Mouse (Mus musculus): ENCODE results near the gene Smpd2. TPM values are rescaled to one million over a fixed set of nuclear protein-coding genes. Genes with fewer than 3 reads are reported as not detected.
"Not testable (repeated sequence)": the region's sequence is repeated elsewhere in the genome, so short reads cannot be mapped to it uniquely, and the experiment has no call there.

Gene Smpd2
- polyA plus RNA-seq, 1 experiment from 2014 or later: 59.8 TPM

- Histone ChIP-seq H3K4me1 (peaks cover 19% of the 10 kb centered on the region), H3K4me2 (replicated peaks) (peak within 1 kb of the TSS; percentile 83), H3K27me3 (no peaks in the 10 kb centered on the region), H3K36me3 (0 out of 2 replicates have a peak, but pooled peaks cover 5% of the 10 kb centered on the region), H3K4me3 (peak within 1 kb of the TSS; percentile 96), H3K9me3 (no peaks in the 10 kb centered on the region), H3K27ac (peak within 1 kb of the TSS; percentile 96), H3K9ac (peak within 1 kb of the TSS; percentile 93)
- WGBS: under 1% methylated on average over 69 of the region's 69 CpGs
- peak; percentile 92 for ATAC-seq (ENCODE audit: insufficient number of reproducible peaks, insufficient read depth, low FRiP score, low TSS enrichment)
These were observed 28.9 kb upstream of the Smpd2 start, which contains the start of gene Cd164 for GRCm38 (mm10) chr10:41518981-41519618. Gene Cd164, plus strand, starts transcription at chr10:41519414.

- Histone ChIP-seq H3K4me2 (replicated peaks) (peak overlapping the region; percentile 83), H3K9ac (peak overlapping the region; percentile 93), H3K27me3 (no peaks in the 10 kb centered on the region), H3K4me3 (peak overlapping the region; percentile 96), H3K27ac (peak overlapping the region; percentile 96), H3K4me1 (peaks cover 19% of the 10 kb centered on the region), H3K9me3 (no peaks in the 10 kb centered on the region), H3K36me3 (no peaks in the 10 kb centered on the region)
- peak; percentile 79 for ATAC-seq (ENCODE audit: insufficient number of reproducible peaks, insufficient read depth, low FRiP score, low TSS enrichment)
- WGBS: under 1% methylated on average over 23 of the region's 23 CpGs
These were observed 28.4 kb upstream of the Smpd2 start for GRCm38 (mm10) chr10:41518508-41518980.

- H3K36me3 ChIP-seq: no peaks in the 10 kb centered on the region
- no peak overlapping the region for H3K4me3 ChIP-seq
- no peak overlapping the region for H3K9ac ChIP-seq
- H3K4me2 ChIP-seq (replicated peaks): no peak overlapping the region
- no peak for ATAC-seq (ENCODE audit: insufficient number of reproducible peaks, insufficient read depth, low FRiP score, low TSS enrichment)
- no peaks in the 10 kb centered on the region for H3K9me3 ChIP-seq
- no peak overlapping the region for H3K27ac ChIP-seq
- H3K27me3 ChIP-seq: no peaks in the 10 kb centered on the region
- H3K4me1 ChIP-seq: no peaks in the 10 kb centered on the region
These were observed 24.8 kb upstream of the Smpd2 start for GRCm38 (mm10) chr10:41514921-41515320.

GRCm38 (mm10) chr10:41514301-41514700 is 24.1 kb upstream of the Smpd2 start:
- Histone ChIP-seq H3K36me3 (no peaks in the 10 kb centered on the region), H3K27me3 (no peaks in the 10 kb centered on the region), H3K9ac (no peak overlapping the region), H3K4me1 (no peaks in the 10 kb centered on the region), H3K4me3 (no peak overlapping the region), H3K4me2 (replicated peaks) (no peak overlapping the region), H3K27ac (no peak overlapping the region), H3K9me3 (no peaks in the 10 kb centered on the region)
- ATAC-seq (ENCODE audit: insufficient number of reproducible peaks, insufficient read depth, low FRiP score, low TSS enrichment): no peak
- WGBS: 73% methylated on average over 4 of the region's 4 CpGs

- Histone ChIP-seq H3K4me1 (no peaks in the 10 kb centered on the region), H3K27ac (no peak overlapping the region), H3K36me3 (no peaks in the 10 kb centered on the region), H3K9me3 (no peaks in the 10 kb centered on the region), H3K4me3 (no peak overlapping the region), H3K9ac (no peak overlapping the region), H3K4me2 (replicated peaks) (no peak overlapping the region), H3K27me3 (no peaks in the 10 kb centered on the region)
- WGBS: 28% methylated on average over 2 of the region's 2 CpGs
- no peak for ATAC-seq (ENCODE audit: insufficient number of reproducible peaks, insufficient read depth, low FRiP score, low TSS enrichment)
These were observed 19.0 kb upstream of the Smpd2 start for GRCm38 (mm10) chr10:41509160-41509559.

GRCm38 (mm10) chr10:41505446-41505845 is 15.3 kb upstream of the Smpd2 start:
- H3K36me3 ChIP-seq; H3K27ac ChIP-seq; H3K9me3 ChIP-seq; H3K4me3 ChIP-seq; H3K4me1 ChIP-seq; H3K4me2 ChIP-seq (replicated peaks); ATAC-seq (ENCODE audit: insufficient number of reproducible peaks, insufficient read depth, low FRiP score, low TSS enrichment); H3K9ac ChIP-seq; H3K27me3 ChIP-seq: not testable (repeated sequence)
- 1% methylated on average over 3 of the region's 3 CpGs for WGBS

GRCm38 (mm10) chr10:41504996-41505395 is 14.8 kb upstream of the Smpd2 start:
- WGBS: 94% methylated on average over 1 of the region's 1 CpGs
- H3K4me3 ChIP-seq: no peak overlapping the region
- no peaks in the 10 kb centered on the region for H3K27me3 ChIP-seq
- no peaks in the 10 kb centered on the region for H3K9me3 ChIP-seq
- no peaks in the 10 kb centered on the region for H3K36me3 ChIP-seq
- no peaks in the 10 kb centered on the region for H3K4me1 ChIP-seq
- ATAC-seq (ENCODE audit: insufficient number of reproducible peaks, insufficient read depth, low FRiP score, low TSS enrichment): no peak
- no peak overlapping the region for H3K4me2 ChIP-seq (replicated peaks)
- H3K27ac ChIP-seq: no peak overlapping the region
- H3K9ac ChIP-seq: no peak overlapping the region

GRCm38 (mm10) chr10:41500941-41501340 is 10.8 kb upstream of the Smpd2 start:
- Histone ChIP-seq H3K27me3 (no peaks in the 10 kb centered on the region), H3K27ac (no peak overlapping the region), H3K4me3 (no peak overlapping the region), H3K36me3 (no peaks in the 10 kb centered on the region), H3K9me3 (no peaks in the 10 kb centered on the region), H3K4me2 (replicated peaks) (no peak overlapping the region), H3K9ac (no peak overlapping the region), H3K4me1 (no peaks in the 10 kb centered on the region)
- 70% methylated on average over 4 of the region's 4 CpGs for WGBS
- ATAC-seq (ENCODE audit: insufficient number of reproducible peaks, insufficient read depth, low FRiP score, low TSS enrichment): no peak

GRCm38 (mm10) chr10:41491111-41491510 is 942 bp upstream of the Smpd2 start:
- Histone ChIP-seq H3K9me3 (no peaks in the 10 kb centered on the region), H3K27me3 (no peaks in the 10 kb centered on the region), H3K4me3 (no peak overlapping the region), H3K36me3 (peaks cover 22% of the 10 kb centered on the region), H3K27ac (no peak overlapping the region), H3K9ac (no peak overlapping the region), H3K4me1 (peaks cover 17% of the 10 kb centered on the region), H3K4me2 (replicated peaks) (no peak overlapping the region)
- WGBS: 46% methylated on average over 4 of the region's 4 CpGs
- no peak for ATAC-seq (ENCODE audit: insufficient number of reproducible peaks, insufficient read depth, low FRiP score, low TSS enrichment)

GRCm38 (mm10) chr10:41490518-41490873 is 327 bp upstream of the Smpd2 start:
- Histone ChIP-seq H3K4me3 (peak overlapping the region; percentile 65), H3K36me3 (peaks cover 28% of the 10 kb centered on the region), H3K9me3 (no peaks in the 10 kb centered on the region), H3K4me2 (replicated peaks) (peak overlapping the region; percentile 99), H3K9ac (peak overlapping the region; percentile 54), H3K4me1 (peaks cover 17% of the 10 kb centered on the region), H3K27me3 (no peaks in the 10 kb centered on the region), H3K27ac (no peak overlapping the region)
- under 1% methylated on average over 29 of the region's 29 CpGs for WGBS
- ATAC-seq (ENCODE audit: insufficient number of reproducible peaks, insufficient read depth, low FRiP score, low TSS enrichment): no peak; the same call in 1 of the 2 replicates

- H3K27ac ChIP-seq: no peak overlapping the region
- H3K27me3 ChIP-seq: no peaks in the 10 kb centered on the region
These were observed 875 bp downstream of the Smpd2 start for GRCm38 (mm10) chr10:41489294-41489693.

GRCm38 (mm10) chr10:41488877-41489276 is 1.3 kb downstream of the Smpd2 start:
- ATAC-seq (ENCODE audit: insufficient number of reproducible peaks, insufficient read depth, low FRiP score, low TSS enrichment): no peak
- Histone ChIP-seq H3K4me2 (replicated peaks) (peak overlapping the region; percentile 99), H3K27ac (no peak overlapping the region), H3K9me3 (no peaks in the 10 kb centered on the region), H3K27me3 (no peaks in the 10 kb centered on the region), H3K9ac (peak overlapping the region; percentile 79), H3K36me3 (peaks cover 44% of the 10 kb centered on the region), H3K4me3 (peak overlapping the region; percentile 65), H3K4me1 (peaks cover 17% of the 10 kb centered on the region)
- 48% methylated on average over 7 of the region's 7 CpGs for WGBS

More at GRCm38 (mm10) chr10:41489294-41489693, 875 bp downstream of the Smpd2 start:
- ATAC-seq (ENCODE audit: insufficient number of reproducible peaks, insufficient read depth, low FRiP score, low TSS enrichment): no peak
- peaks cover 40% of the 10 kb centered on the region for H3K36me3 ChIP-seq
- no peaks in the 10 kb centered on the region for H3K9me3 ChIP-seq
- H3K4me1 ChIP-seq: peaks cover 17% of the 10 kb centered on the region
- H3K4me3 ChIP-seq: peak overlapping the region; percentile 65
- H3K9ac ChIP-seq: peak overlapping the region; percentile 79
- 29% methylated on average over 8 of the region's 8 CpGs for WGBS
- H3K4me2 ChIP-seq (replicated peaks): peak overlapping the region; percentile 99

All from embryonic facial prominence, embryonic 12.5 days (tissue).